Mouse (Mus musculus): ENCODE measurements at regions not wholly inside any gene's neighbourhood (a gene's known extent, or its start where the extent isn't known, plus 50 kb on each side); places are given as distances from the start of the nearest gene placed in this dataset.

GRCm38 (mm10) chr1:184579475-184579874 lies 152.9 kb downstream of the Hlx start:
- no peak overlapping the region for H3K4me2 ChIP-seq (replicated peaks; ENCODE audit: low read depth, low read length)
- peaks cover 2% of the 10 kb centered on the region; the same call in 1 of the 2 replicates for H3K36me3 ChIP-seq (ENCODE audit: insufficient read depth, low read length)
- 71% methylated on average over 3 of the region's 3 CpGs for WGBS
- no peak overlapping the region for H3K4me3 ChIP-seq (ENCODE audit: low read length)
- peaks cover 5% of the 10 kb centered on the region for H3K9me3 ChIP-seq (ENCODE audit: low read length)
- ATAC-seq (ENCODE audit: low FRiP score, low TSS enrichment): 0 out of 2 replicates have a peak, but pooled peaks have one; percentile 12
- H3K27ac ChIP-seq (ENCODE audit: low read length): no peak overlapping the region
- peaks cover under 1% of the 10 kb centered on the region; the same call in 1 of the 2 replicates for H3K4me1 ChIP-seq (ENCODE audit: insufficient read depth, low read length)
- no peak overlapping the region for H3K9ac ChIP-seq (replicated peaks; ENCODE audit: low read length)
- H3K27me3 ChIP-seq (ENCODE audit: insufficient read depth, low read length): no peaks in the 10 kb centered on the region

DNA sequence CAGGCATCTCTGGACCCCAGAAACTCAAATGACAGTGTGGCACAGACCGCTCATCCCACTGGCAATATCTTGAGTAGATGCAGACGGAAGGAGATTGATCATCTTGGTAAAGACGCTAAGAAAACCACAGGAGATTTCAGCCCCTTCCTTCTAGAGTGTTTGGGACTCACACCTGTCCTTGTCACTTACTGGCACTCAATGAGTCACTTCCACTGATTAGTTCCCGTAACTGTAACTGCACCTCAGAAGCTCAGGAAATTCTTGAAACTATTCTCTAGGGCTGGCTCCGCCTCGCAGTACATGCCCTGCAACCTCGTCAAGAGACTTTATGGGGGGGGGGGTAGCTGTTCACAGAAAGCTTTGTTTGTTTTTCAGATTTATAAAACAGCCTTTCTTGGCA lies 155.9 kb downstream of the Hlx start:
- Histone ChIP-seq H3K4me3 (ENCODE audit: low read length) (no peak overlapping the region), H3K4me2 (replicated peaks; ENCODE audit: low read depth, low read length) (no peak overlapping the region), H3K9ac (replicated peaks; ENCODE audit: low read length) (no peak overlapping the region), H3K36me3 (ENCODE audit: insufficient read depth, low read length) (peaks cover 2% of the 10 kb centered on the region; the same call in 1 of the 2 replicates), H3K27ac (ENCODE audit: low read length) (no peak overlapping the region), H3K4me1 (ENCODE audit: insufficient read depth, low read length) (no peaks in the 10 kb centered on the region), H3K9me3 (ENCODE audit: low read length) (peaks cover 5% of the 10 kb centered on the region), H3K27me3 (ENCODE audit: insufficient read depth, low read length) (no peaks in the 10 kb centered on the region)
- WGBS: 73% methylated on average over 7 of the region's 7 CpGs
- ATAC-seq (ENCODE audit: low FRiP score, low TSS enrichment): no peak

- Histone ChIP-seq H3K36me3 (ENCODE audit: insufficient read depth, low read length) (peaks cover 2% of the 10 kb centered on the region; the same call in 1 of the 2 replicates), H3K4me2 (replicated peaks; ENCODE audit: low read depth, low read length) (no peak overlapping the region), H3K27ac (ENCODE audit: low read length) (no peak overlapping the region), H3K27me3 (ENCODE audit: insufficient read depth, low read length) (no peaks in the 10 kb centered on the region), H3K4me1 (ENCODE audit: insufficient read depth, low read length) (no peaks in the 10 kb centered on the region), H3K9ac (replicated peaks; ENCODE audit: low read length) (no peak overlapping the region), H3K4me3 (ENCODE audit: low read length) (no peak overlapping the region), H3K9me3 (ENCODE audit: low read length) (peaks cover 5% of the 10 kb centered on the region)
- WGBS: 59% methylated on average over 7 of the region's 7 CpGs
- ATAC-seq (ENCODE audit: low FRiP score, low TSS enrichment): no peak
Measured at GRCm38 (mm10) chr1:184573325-184573724, 159.1 kb downstream of the Hlx start.

GRCm38 (mm10) chr1:184570681-184571080 lies 161.7 kb downstream of the Hlx start:
- 87% methylated on average over 5 of the region's 5 CpGs for WGBS

DNA sequence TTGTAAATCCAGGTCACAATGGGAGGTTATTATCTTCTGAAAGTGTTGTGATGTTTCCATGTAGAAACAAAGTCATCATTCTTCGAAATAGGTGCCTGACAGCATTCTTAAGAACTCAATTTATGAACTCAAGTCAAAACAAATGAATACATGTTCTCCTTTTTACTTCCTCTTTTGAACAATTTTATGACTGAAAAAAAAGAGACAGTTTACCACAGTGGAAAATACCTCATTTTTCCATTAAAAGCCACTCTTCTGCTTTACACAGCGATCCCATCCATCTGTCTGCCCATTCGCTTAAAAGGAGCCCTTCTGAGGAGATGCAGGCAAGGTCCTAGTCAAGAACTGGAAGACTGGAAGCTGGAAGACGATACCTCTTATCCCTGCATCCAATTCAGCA lies 169.5 kb downstream of the Hlx start:
- H3K4me2 ChIP-seq (replicated peaks; ENCODE audit: low read depth, low read length): no peak overlapping the region
- ATAC-seq (ENCODE audit: low FRiP score, low TSS enrichment): no peak
- H3K27me3 ChIP-seq (ENCODE audit: insufficient read depth, low read length): no peaks in the 10 kb centered on the region
- no peak overlapping the region for H3K4me3 ChIP-seq (ENCODE audit: low read length)
- H3K9ac ChIP-seq (replicated peaks; ENCODE audit: low read length): no peak overlapping the region
- no peaks in the 10 kb centered on the region for H3K36me3 ChIP-seq (ENCODE audit: insufficient read depth, low read length)
- H3K9me3 ChIP-seq (ENCODE audit: low read length): no peaks in the 10 kb centered on the region
- H3K4me1 ChIP-seq (ENCODE audit: insufficient read depth, low read length): no peaks in the 10 kb centered on the region
- WGBS: 91% methylated on average over 4 of the region's 4 CpGs
- H3K27ac ChIP-seq (ENCODE audit: low read length): no peak overlapping the region

More at GRCm38 (mm10) chr1:184570681-184571080, 161.7 kb downstream of the Hlx start:
- H3K4me3 ChIP-seq (ENCODE audit: low read length): no peak overlapping the region
- H3K9me3 ChIP-seq (ENCODE audit: low read length): no peaks in the 10 kb centered on the region
- no peaks in the 10 kb centered on the region for H3K27me3 ChIP-seq (ENCODE audit: insufficient read depth, low read length)
- H3K9ac ChIP-seq (replicated peaks; ENCODE audit: low read length): no peak overlapping the region
- H3K27ac ChIP-seq (ENCODE audit: low read length): no peak overlapping the region
- no peaks in the 10 kb centered on the region for H3K36me3 ChIP-seq (ENCODE audit: insufficient read depth, low read length)
- H3K4me2 ChIP-seq (replicated peaks; ENCODE audit: low read depth, low read length): no peak overlapping the region
- no peaks in the 10 kb centered on the region for H3K4me1 ChIP-seq (ENCODE audit: insufficient read depth, low read length)
- no peak for ATAC-seq (ENCODE audit: low FRiP score, low TSS enrichment)

GRCm38 (mm10) chr1:184562239-184562638 lies 170.2 kb downstream of the Hlx start:
- H3K4me2 ChIP-seq (replicated peaks; ENCODE audit: low read depth, low read length): no peak overlapping the region
- no peaks in the 10 kb centered on the region for H3K4me1 ChIP-seq (ENCODE audit: insufficient read depth, low read length)
- no peak overlapping the region for H3K9ac ChIP-seq (replicated peaks; ENCODE audit: low read length)
- ATAC-seq (ENCODE audit: low FRiP score, low TSS enrichment): no peak
- no peaks in the 10 kb centered on the region for H3K9me3 ChIP-seq (ENCODE audit: low read length)
- no peak overlapping the region for H3K27ac ChIP-seq (ENCODE audit: low read length)
- 92% methylated on average over 5 of the region's 5 CpGs for WGBS
- no peaks in the 10 kb centered on the region for H3K27me3 ChIP-seq (ENCODE audit: insufficient read depth, low read length)
- no peaks in the 10 kb centered on the region for H3K36me3 ChIP-seq (ENCODE audit: insufficient read depth, low read length)
- no peak overlapping the region for H3K4me3 ChIP-seq (ENCODE audit: low read length)

DNA sequence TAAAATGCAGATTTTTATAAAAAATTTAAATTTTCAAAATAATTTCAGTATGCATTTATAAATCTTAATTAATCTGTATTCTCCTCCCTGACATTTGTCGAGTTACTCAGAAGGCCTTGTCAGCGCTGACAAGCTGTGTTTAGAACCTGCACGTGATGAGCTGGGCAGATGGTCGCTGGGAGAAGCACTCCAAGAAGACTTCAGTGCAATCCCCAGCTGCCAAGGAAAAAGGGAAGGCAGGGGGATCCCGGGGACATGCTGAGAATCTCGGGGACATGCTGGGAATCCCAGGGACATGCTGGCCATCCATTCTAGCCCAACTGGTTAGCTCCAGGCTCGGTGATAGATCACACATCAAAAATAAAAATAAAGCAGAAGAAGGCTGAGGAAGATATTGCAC lies 172.9 kb downstream of the Hlx start:
- Histone ChIP-seq H3K27me3 (ENCODE audit: insufficient read depth, low read length) (no peaks in the 10 kb centered on the region), H3K4me1 (ENCODE audit: insufficient read depth, low read length) (no peaks in the 10 kb centered on the region), H3K27ac (ENCODE audit: low read length) (no peak overlapping the region), H3K4me2 (replicated peaks; ENCODE audit: low read depth, low read length) (no peak overlapping the region), H3K36me3 (ENCODE audit: insufficient read depth, low read length) (no peaks in the 10 kb centered on the region), H3K9ac (replicated peaks; ENCODE audit: low read length) (no peak overlapping the region), H3K4me3 (ENCODE audit: low read length) (no peak overlapping the region), H3K9me3 (ENCODE audit: low read length) (no peaks in the 10 kb centered on the region)
- 70% methylated on average over 7 of the region's 7 CpGs for WGBS
- ATAC-seq (ENCODE audit: low FRiP score, low TSS enrichment): no peak

DNA sequence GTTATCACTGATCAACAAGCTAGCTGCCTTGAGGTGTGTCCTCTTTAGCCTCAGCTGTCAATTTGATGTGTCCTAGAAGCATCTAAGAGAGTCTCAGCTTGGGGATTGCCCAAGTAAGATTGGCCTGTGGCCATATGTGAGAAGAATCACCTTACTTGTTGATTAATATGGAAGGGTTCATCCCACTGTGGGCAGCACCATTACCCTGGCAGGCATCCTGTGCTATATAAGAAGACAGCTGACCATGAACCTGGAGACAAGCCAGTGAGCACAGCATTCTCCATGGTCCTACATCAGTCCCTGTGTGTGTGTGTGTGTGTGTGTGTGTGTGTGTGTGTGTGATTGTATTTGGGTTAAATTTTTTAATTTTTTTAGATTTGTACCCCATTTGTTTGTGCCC lies 178.6 kb downstream of the Hlx start:
- H3K9ac ChIP-seq (replicated peaks; ENCODE audit: low read length): no peak overlapping the region
- H3K4me3 ChIP-seq (ENCODE audit: low read length): no peak overlapping the region
- peaks cover 19% of the 10 kb centered on the region; the same call in 1 of the 2 replicates for H3K27me3 ChIP-seq (ENCODE audit: insufficient read depth, low read length)
- H3K4me2 ChIP-seq (replicated peaks; ENCODE audit: low read depth, low read length): no peak overlapping the region
- no peak overlapping the region for H3K27ac ChIP-seq (ENCODE audit: low read length)
- no peaks in the 10 kb centered on the region for H3K4me1 ChIP-seq (ENCODE audit: insufficient read depth, low read length)
- ATAC-seq (ENCODE audit: low FRiP score, low TSS enrichment): no peak
- H3K36me3 ChIP-seq (ENCODE audit: insufficient read depth, low read length): no peaks in the 10 kb centered on the region
- no peaks in the 10 kb centered on the region for H3K9me3 ChIP-seq (ENCODE audit: low read length)

- Histone ChIP-seq H3K27ac (ENCODE audit: low read length) (no peak overlapping the region), H3K9ac (replicated peaks; ENCODE audit: low read length) (no peak overlapping the region), H3K4me3 (ENCODE audit: low read length) (no peak overlapping the region), H3K9me3 (ENCODE audit: low read length) (no peaks in the 10 kb centered on the region), H3K4me1 (ENCODE audit: insufficient read depth, low read length) (no peaks in the 10 kb centered on the region), H3K27me3 (ENCODE audit: insufficient read depth, low read length) (peaks cover 25% of the 10 kb centered on the region; the same call in 1 of the 2 replicates), H3K36me3 (ENCODE audit: insufficient read depth, low read length) (no peaks in the 10 kb centered on the region), H3K4me2 (replicated peaks; ENCODE audit: low read depth, low read length) (no peak overlapping the region)
- WGBS: 83% methylated on average over 2 of the region's 2 CpGs
- ATAC-seq (ENCODE audit: low FRiP score, low TSS enrichment): no peak
Measured at GRCm38 (mm10) chr1:184550491-184550890, 181.9 kb downstream of the Hlx start.

- no peak overlapping the region for H3K9ac ChIP-seq (replicated peaks; ENCODE audit: low read length)
- H3K4me3 ChIP-seq (ENCODE audit: low read length): no peak overlapping the region
- 37% methylated on average over 15 of the region's 15 CpGs for WGBS
- H3K36me3 ChIP-seq (ENCODE audit: insufficient read depth, low read length): no peaks in the 10 kb centered on the region
- no peaks in the 10 kb centered on the region for H3K4me1 ChIP-seq (ENCODE audit: insufficient read depth, low read length)
- no peak for ATAC-seq (ENCODE audit: low FRiP score, low TSS enrichment)
- no peak overlapping the region for H3K27ac ChIP-seq (ENCODE audit: low read length)
- H3K27me3 ChIP-seq (ENCODE audit: insufficient read depth, low read length): peaks cover 27% of the 10 kb centered on the region
- H3K9me3 ChIP-seq (ENCODE audit: low read length): no peaks in the 10 kb centered on the region
- H3K4me2 ChIP-seq (replicated peaks; ENCODE audit: low read depth, low read length): no peak overlapping the region
Measured at GRCm38 (mm10) chr1:184547650-184548235, 184.7 kb downstream of the Hlx start.

All from kidney, embryonic 16.5 days (tissue).